Mouse (Mus musculus) intestine, embryonic 16.5 days (tissue): Measurements from ENCODE around the gene Ctse. TPM values are rescaled to one million over a fixed set of nuclear protein-coding genes. Genes with fewer than 3 reads are reported as not detected.
A peak's percentile ranks its signal among the peaks of the same experiment; 100 is the strongest.

Experiments used
- ATAC-seq: fragments of 200-750 bp; cut with Nextera tagmentation; 2 replicates; pipeline ENCODE4 v1.8.0; 2017; ENCODE audit warnings: moderate TSS enrichment, moderate library complexity
- H3K27ac ChIP-seq: fragments of 300-500 bp; sonication (generic); 2 replicates; pipeline ENCODE4 v1.5.1; 2014; ENCODE audit warnings: mild to moderate bottlenecking, low read length
- H3K27me3 ChIP-seq: fragments of 300-500 bp; sonication (generic); replicated peaks from 2 replicates; pipeline ENCODE4 v1.6.1; 2014; ENCODE audit warnings: low read length, control low read depth, mixed read lengths; ENCODE audit not compliant: control insufficient read depth, insufficient read depth
- H3K36me3 ChIP-seq: fragments of 300-500 bp; sonication (generic); 2 replicates; pipeline ENCODE4 v1.6.1; 2014; ENCODE audit warnings: low read length, control low read depth; ENCODE audit not compliant: control insufficient read depth, insufficient read depth
- H3K4me1 ChIP-seq: fragments of 300-500 bp; sonication (generic); 2 replicates; pipeline ENCODE4 v1.6.1; 2014; ENCODE audit warnings: low read length, control low read depth, mixed read lengths; ENCODE audit not compliant: control insufficient read depth, insufficient read depth
- H3K4me2 ChIP-seq: fragments of 300-500 bp; sonication (generic); 2 replicates; pipeline ENCODE4 v1.6.1; 2014; ENCODE audit warnings: low read depth, low read length, control low read depth
- H3K4me3 ChIP-seq: fragments of 300-500 bp; sonication (generic); 2 replicates; pipeline ENCODE4 v1.5.1; 2014; ENCODE audit warnings: mild to moderate bottlenecking, low read length
- H3K9ac ChIP-seq: fragments of 300-500 bp; sonication (generic); 2 replicates; pipeline ENCODE4 v1.6.1; 2014; ENCODE audit warnings: low read depth, low read length
- H3K9me3 ChIP-seq: fragments of 300-500 bp; sonication (generic); 2 replicates; pipeline ENCODE4 v1.6.1; 2016; ENCODE audit warnings: low read length, control low read depth; ENCODE audit not compliant: control insufficient read depth
- WGBS: fragments of 180-500 bp; shearing (Covaris S2); extraction: QIAGEN DNeasy Blood & Tissue Kit; methylation state at CpG from one replicate; pipeline ENCODE4 v1.1.7; 2014; 5-methylcytosine and 5-hydroxymethylcytosine counted together
- polyA plus RNA-seq: library from polyadenylated mRNA; unstranded; fragments of >200 nt; fragmentation: Nextera tagmentation; extraction: Ambion mirVana; gene quantifications from 2 replicates; pipeline ENCODE4 v1.2.1, GENCODE M21; 2015

The Ctse gene
- polyA plus RNA-seq, 1 experiment from 2014 or later = 1.7 TPM

DNA sequence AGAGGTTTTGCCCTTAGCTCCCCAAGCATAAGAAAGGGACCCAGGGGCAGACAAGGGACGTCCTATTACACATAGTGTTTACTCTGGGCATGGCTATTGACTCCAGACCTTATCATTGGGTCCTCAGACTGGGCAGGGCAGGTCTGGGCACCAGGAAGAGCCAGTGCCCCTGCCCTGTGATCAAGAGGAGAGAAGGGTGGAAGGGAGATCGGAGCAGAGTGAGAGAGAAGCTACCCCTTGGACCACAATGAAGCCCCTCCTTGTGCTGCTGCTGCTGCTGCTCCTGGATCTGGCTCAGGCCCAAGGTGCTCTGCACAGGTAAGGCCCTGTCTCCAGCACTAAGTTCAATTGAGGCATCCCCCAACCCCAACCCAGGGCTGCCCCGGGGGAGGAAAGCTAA, 23.6 kb downstream of the Ctse start:
- WGBS = 52% methylated on average over 3 of the region's 3 CpGs
- H3K4me1 ChIP-seq = peaks cover 4% of the 10 kb centered on the region; the same call in 1 of the 2 replicates
- no peaks in the 10 kb centered on the region for H3K9me3 ChIP-seq
- H3K27me3 ChIP-seq = no peaks in the 10 kb centered on the region
- H3K4me2 ChIP-seq = no peak overlapping the region
- no peak for ATAC-seq
- H3K4me3 ChIP-seq = no peak overlapping the region
- no peak overlapping the region for H3K9ac ChIP-seq
- H3K27ac ChIP-seq = no peak overlapping the region
- H3K36me3 ChIP-seq = no peaks in the 10 kb centered on the region

DNA sequence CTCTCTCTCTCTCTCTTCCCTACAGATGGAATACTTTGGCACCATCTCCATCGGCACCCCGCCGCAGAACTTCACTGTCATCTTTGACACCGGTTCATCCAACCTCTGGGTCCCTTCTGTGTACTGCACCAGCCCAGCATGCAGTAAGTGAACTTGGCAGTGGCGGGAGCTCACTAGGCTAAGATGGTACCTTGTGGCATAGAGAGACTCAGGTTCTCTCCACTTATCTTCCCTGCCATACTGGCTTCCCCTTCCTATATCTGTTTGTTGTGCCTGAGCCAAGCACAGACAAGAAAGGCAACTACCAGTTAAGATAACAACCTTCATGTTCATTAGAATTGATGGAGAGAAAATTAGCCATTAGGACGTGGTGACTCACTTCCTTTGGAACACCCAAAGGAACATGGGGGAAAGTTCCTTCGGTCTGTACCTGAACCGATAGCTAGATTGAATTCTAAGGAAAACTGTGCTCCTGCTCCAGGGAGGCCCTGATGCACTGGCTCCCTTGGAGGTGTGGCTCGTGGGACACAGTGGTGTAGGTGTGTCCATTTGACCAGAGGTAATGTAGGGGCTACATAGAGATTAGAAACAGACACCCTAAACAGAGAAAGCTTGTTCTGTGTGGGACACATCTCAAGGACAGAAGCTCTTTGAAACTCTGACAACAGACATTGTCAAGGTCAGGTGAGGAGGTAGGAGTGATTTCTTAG, 25.3 kb downstream of the Ctse start:
- Histone ChIP-seq H3K4me1 (no peaks in the 10 kb centered on the region), H3K27me3 (no peaks in the 10 kb centered on the region), H3K27ac (no peak overlapping the region), H3K4me3 (no peak overlapping the region), H3K36me3 (no peaks in the 10 kb centered on the region), H3K9me3 (no peaks in the 10 kb centered on the region), H3K9ac (no peak overlapping the region), H3K4me2 (no peak overlapping the region)
- WGBS = 83% methylated on average over 9 of the region's 9 CpGs
- ATAC-seq = no peak

DNA sequence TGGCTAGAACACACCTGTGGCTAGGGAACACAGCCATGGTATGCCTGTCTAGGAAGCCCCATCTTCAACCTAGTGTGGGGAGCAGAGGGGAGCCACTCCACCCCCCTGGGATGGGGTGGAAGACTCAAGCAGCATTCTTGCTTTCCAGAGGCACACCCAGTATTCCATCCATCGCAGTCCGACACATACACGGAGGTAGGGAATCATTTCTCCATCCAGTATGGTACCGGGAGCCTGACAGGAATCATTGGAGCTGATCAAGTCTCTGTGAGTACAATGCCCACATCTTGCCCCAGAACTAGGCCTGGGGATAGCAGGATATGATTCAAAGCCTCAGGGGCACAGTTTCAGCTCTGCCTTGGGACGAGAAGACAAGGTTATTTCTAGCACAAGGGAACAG, 26.0 kb downstream of the Ctse start:
- Histone ChIP-seq H3K9me3 (no peaks in the 10 kb centered on the region), H3K27ac (no peak overlapping the region), H3K4me1 (no peaks in the 10 kb centered on the region), H3K36me3 (no peaks in the 10 kb centered on the region), H3K27me3 (no peaks in the 10 kb centered on the region), H3K9ac (no peak overlapping the region), H3K4me2 (no peak overlapping the region), H3K4me3 (no peak overlapping the region)
- 91% methylated on average over 5 of the region's 5 CpGs for WGBS
- no peak for ATAC-seq

DNA sequence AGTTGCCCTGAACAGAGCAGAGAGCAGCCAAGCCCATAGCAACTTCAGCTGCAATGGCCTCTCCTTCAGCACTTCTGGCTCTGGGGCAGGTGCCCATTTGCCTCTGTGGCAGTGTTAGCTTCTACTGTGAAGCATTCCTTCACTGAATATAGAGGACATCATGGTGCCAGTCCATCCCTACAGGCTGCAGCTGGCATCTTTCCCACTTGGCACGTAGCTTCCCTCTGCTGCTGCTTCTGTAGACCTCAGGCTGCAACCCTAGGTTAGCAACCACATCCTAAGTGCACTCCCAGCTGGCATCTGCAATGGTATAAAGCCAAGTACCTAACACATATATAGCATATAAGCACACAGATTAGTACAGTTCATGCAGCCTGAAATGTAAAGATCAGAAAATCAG, 27.8 kb downstream of the Ctse start:
- Histone ChIP-seq H3K27ac (no peak overlapping the region), H3K9ac (no peak overlapping the region), H3K4me3 (no peak overlapping the region), H3K36me3 (no peaks in the 10 kb centered on the region), H3K4me2 (no peak overlapping the region), H3K4me1 (no peaks in the 10 kb centered on the region), H3K27me3 (no peaks in the 10 kb centered on the region), H3K9me3 (no peaks in the 10 kb centered on the region)
- no peak for ATAC-seq
- 75% methylated on average over 1 of the region's 1 CpGs for WGBS

DNA sequence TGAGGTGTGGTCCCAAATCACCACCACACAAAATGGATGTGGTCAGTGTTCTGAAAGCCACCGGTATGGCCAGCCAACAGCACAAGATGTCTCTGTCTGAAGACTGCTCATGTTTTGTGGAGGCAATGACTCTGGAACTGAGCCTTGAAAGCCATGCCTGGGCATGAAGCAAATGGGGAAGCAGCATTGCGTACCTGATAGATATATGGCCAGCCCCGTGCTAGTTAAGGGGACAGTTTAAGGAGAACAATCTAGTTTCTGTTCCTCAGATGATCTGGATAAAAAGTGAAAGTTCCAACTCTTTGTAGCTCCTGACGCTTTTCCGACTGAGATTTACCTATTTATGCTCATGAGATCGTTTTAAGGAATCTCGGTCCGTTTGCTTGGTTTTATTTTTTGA, 33.0 kb downstream of the Ctse start:
- H3K36me3 ChIP-seq = no peaks in the 10 kb centered on the region
- no peak overlapping the region for H3K4me2 ChIP-seq
- no peak overlapping the region for H3K27ac ChIP-seq
- no peak for ATAC-seq
- 86% methylated on average over 8 of the region's 8 CpGs for WGBS
- no peak overlapping the region for H3K9ac ChIP-seq
- H3K9me3 ChIP-seq = no peaks in the 10 kb centered on the region
- no peak overlapping the region for H3K4me3 ChIP-seq
- H3K27me3 ChIP-seq = no peaks in the 10 kb centered on the region
- H3K4me1 ChIP-seq = no peaks in the 10 kb centered on the region

DNA sequence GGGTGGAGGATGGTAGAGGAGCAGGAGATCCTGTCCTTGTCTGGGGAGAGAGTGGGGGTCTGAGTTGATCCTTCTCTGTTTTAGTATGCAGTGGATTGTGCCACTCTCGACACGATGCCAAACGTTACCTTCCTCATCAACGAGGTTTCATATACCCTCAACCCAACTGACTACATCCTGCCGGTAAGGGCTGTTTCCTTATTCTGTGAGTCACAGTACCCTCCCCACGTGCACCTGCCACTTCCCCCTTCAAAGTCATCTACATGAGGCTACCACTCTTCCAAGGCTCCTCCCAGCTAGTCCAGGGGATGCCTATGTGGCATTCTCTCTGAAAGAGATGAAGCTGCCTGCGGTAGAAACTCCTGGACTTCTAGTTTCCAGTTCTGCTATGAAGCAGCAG, 34.3 kb downstream of the Ctse start:
- WGBS = 81% methylated on average over 7 of the region's 7 CpGs

DNA sequence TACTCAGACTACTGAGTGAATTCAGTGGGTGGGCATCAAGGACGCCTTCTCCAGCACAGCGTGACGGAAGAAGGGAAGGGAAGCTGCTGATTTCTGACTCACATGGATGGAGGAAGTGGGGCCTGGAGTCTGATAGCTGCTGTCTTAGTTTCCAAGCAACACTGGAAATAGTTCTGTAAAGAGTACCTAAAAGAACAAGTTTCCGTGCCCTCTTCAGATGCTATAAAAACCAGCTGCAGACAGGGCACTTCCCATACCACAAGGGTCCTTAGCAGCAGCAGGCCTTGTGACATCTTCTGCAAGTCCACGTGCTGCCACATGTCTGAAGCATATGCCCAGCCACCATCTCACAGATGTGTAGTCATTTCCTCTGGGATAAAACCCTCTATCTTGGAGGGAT, 41.5 kb downstream of the Ctse start:
- no peak for ATAC-seq
- Histone ChIP-seq H3K4me3 (no peak overlapping the region), H3K9ac (no peak overlapping the region), H3K4me2 (no peak overlapping the region), H3K36me3 (no peaks in the 10 kb centered on the region), H3K9me3 (no peaks in the 10 kb centered on the region), H3K4me1 (no peaks in the 10 kb centered on the region), H3K27ac (no peak overlapping the region), H3K27me3 (no peaks in the 10 kb centered on the region)
- 81% methylated on average over 5 of the region's 5 CpGs for WGBS

More for the DNA sequence above, 34.3 kb downstream of the Ctse start:
- Histone ChIP-seq H3K9me3 (no peaks in the 10 kb centered on the region), H3K4me1 (no peaks in the 10 kb centered on the region), H3K27me3 (no peaks in the 10 kb centered on the region), H3K4me2 (no peak overlapping the region), H3K4me3 (no peak overlapping the region), H3K27ac (no peak overlapping the region), H3K36me3 (no peaks in the 10 kb centered on the region), H3K9ac (no peak overlapping the region)
- ATAC-seq = no peak

DNA sequence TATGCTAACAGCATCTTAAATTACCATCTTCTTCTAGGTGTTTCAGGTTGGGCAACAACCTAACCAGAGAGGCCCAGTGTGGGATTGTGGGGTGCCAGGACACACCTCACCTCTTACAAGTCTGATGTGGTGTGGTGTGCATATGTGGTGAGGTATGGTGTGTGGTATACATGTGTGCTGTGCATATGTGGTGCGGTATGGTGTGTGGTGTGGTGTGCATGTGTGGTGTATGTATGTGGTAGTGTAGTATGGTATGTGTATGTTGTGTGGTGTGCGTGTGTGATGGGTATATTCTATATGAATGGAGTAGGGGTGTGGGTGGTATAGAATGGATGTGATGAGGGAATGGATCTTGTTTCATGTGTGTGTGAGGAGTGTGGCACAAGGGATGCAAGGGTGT, 49.6 kb downstream of the Ctse start:
- Histone ChIP-seq H3K4me1 (peaks cover 4% of the 10 kb centered on the region; the same call in 1 of the 2 replicates), H3K27me3 (no peaks in the 10 kb centered on the region), H3K4me2 (no peak overlapping the region), H3K27ac (no peak overlapping the region), H3K36me3 (no peaks in the 10 kb centered on the region), H3K9ac (no peak overlapping the region), H3K9me3 (no peaks in the 10 kb centered on the region), H3K4me3 (no peak overlapping the region)
- no peak for ATAC-seq
- 99% methylated on average over 2 of the region's 2 CpGs for WGBS

DNA sequence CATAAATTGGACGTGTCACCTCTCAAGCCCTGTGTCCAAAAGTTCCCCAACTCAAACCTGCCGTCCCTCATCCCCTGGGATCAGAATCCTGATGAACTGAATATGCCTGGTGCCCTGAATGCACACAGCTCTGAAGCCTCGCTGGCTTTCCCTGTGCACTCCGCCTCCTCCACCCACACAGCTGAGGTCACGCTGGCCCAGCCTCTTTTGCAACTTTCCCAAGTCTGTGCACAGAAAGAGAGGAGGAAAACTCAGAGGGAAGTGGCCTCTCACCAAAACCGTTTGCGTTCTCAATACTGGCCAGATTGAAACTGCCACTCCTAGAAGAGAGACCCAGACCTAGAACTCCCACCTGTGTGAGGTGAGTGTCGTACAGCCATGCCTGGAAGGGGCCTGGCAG, 50.4 kb downstream of the Ctse start, which contains the start of gene Rab7b:
TSS of gene Rab7b (plus strand) at position 221 of the 400 bp plus-strand sequence.
- WGBS = 53% methylated on average over 8 of the region's 8 CpGs
- Histone ChIP-seq H3K4me2 (no peak within 1 kb of the TSS), H3K27ac (no peak within 1 kb of the TSS; the same call in 1 of the 2 replicates)

DNA sequence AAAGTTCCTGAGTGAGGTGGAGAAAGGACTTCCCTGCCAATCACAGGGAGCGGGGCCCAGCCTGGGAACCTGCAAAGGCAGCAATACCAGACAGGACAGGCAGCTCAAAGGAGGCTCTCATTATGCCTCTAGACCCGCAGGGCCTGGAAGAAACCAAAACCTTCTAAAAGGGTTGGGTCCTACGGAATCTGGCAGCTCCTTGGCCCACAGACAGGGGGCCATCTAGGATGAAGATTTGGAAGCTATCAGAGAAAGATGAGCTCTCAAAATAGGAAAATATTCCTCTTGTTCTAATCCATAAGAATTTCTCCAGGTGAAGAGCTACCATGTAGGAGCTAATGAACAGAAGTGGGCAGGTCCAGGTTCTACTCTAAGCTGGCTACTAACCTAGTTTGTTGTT, 50.9 kb downstream of the Ctse start:
- Histone ChIP-seq H3K4me3 (no peak overlapping the region), H3K27ac (no peak overlapping the region; the same call in 1 of the 2 replicates), H3K4me2 (no peak overlapping the region), H3K36me3 (no peaks in the 10 kb centered on the region), H3K4me1 (peaks cover 4% of the 10 kb centered on the region; the same call in 1 of the 2 replicates), H3K9ac (0 out of 2 replicates have a peak overlapping the region, but pooled peaks have one; percentile 6), H3K9me3 (no peaks in the 10 kb centered on the region), H3K27me3 (no peaks in the 10 kb centered on the region)
- ATAC-seq = no peak
- WGBS = 83% methylated on average over 3 of the region's 3 CpGs

More for the DNA sequence above, 50.4 kb downstream of the Ctse start, which contains the start of gene Rab7b:
- ATAC-seq = no peak
- no peaks in the 10 kb centered on the region for H3K9me3 ChIP-seq
- no peaks in the 10 kb centered on the region for H3K27me3 ChIP-seq
- H3K4me3 ChIP-seq = no peak within 1 kb of the TSS
- 0 out of 2 replicates have a peak within 1 kb of the TSS, but pooled peaks have one; percentile 6 for H3K9ac ChIP-seq
- no peaks in the 10 kb centered on the region for H3K36me3 ChIP-seq
- H3K4me1 ChIP-seq = peaks cover 4% of the 10 kb centered on the region; the same call in 1 of the 2 replicates
